Mouse (Mus musculus): Measurements from ENCODE around the gene C2cd2l. TPM values are rescaled to one million over a fixed set of nuclear protein-coding genes. Genes with fewer than 3 reads are reported as not detected.
A peak's percentile ranks its signal among the peaks of the same experiment; 100 is the strongest.
"Not testable (repeated sequence)": the region's sequence is repeated elsewhere in the genome, so short reads cannot be mapped to it uniquely, and the experiment has no call there.

The C2cd2l gene
- polyA plus RNA-seq, 2 experiments: 7.5 to 19.6 TPM

GRCm38 (mm10) chr9:44305466-44306079, 14.5 kb downstream of the C2cd2l start, which contains the start of gene Hinfp:
Hinfp (minus strand) TSS chr9:44305671.
- DNase-seq (ENCODE audit: low spot score) (peak; percentile 99), ATAC-seq (ENCODE audit: low FRiP score, low read depth) (peak; percentile 98)
- WGBS: under 1% methylated on average over 54 of the region's 54 CpGs
- peaks cover 5% of the 10 kb centered on the region for H3K4me1 ChIP-seq (ENCODE audit: control insufficient read depth, insufficient read depth, low read length)
- H3K9me3 ChIP-seq (ENCODE audit: control insufficient read depth, low read length): no peaks in the 10 kb centered on the region
- peak within 1 kb of the TSS; percentile 33 for H3K27ac ChIP-seq (replicated peaks; ENCODE audit: low read depth, low read length)
- peak within 1 kb of the TSS; percentile 73 for H3K4me3 ChIP-seq (replicated peaks; ENCODE audit: low read length)
- H3K36me3 ChIP-seq (ENCODE audit: control insufficient read depth, insufficient read depth, low read length): peaks cover 29% of the 10 kb centered on the region
- 0 out of 2 replicates have a peak, but pooled peaks have one; percentile 56 for TF ChIP-seq POLR2A (IDR thresholded peaks at IDR 0.05; ENCODE audit: borderline replicate concordance, extremely low read depth, insufficient read depth, insufficient read length)
- H3K9ac ChIP-seq (ENCODE audit: low read depth, low read length, severe bottlenecking): peak within 1 kb of the TSS; percentile 70
- H3K4me2 ChIP-seq (replicated peaks; ENCODE audit: low read depth, low read length, severe bottlenecking): peak within 1 kb of the TSS; percentile 79
- H3K27me3 ChIP-seq (ENCODE audit: control insufficient read depth, insufficient read depth, low read length): no peaks in the 10 kb centered on the region

GRCm38 (mm10) chr9:44300001-44300400, 20.1 kb downstream of the C2cd2l start:
- H3K36me3 ChIP-seq (ENCODE audit: control insufficient read depth, insufficient read depth, low read length): peaks cover 78% of the 10 kb centered on the region
- not testable (repeated sequence) for ATAC-seq (ENCODE audit: low FRiP score, low read depth); H3K4me1 ChIP-seq (ENCODE audit: control insufficient read depth, insufficient read depth, low read length); H3K9ac ChIP-seq (ENCODE audit: low read depth, low read length, severe bottlenecking); H3K27me3 ChIP-seq (ENCODE audit: control insufficient read depth, insufficient read depth, low read length); DNase-seq (ENCODE audit: low spot score); H3K9me3 ChIP-seq (ENCODE audit: control insufficient read depth, low read length); H3K4me3 ChIP-seq (replicated peaks; ENCODE audit: low read length); H3K4me2 ChIP-seq (replicated peaks; ENCODE audit: low read depth, low read length, severe bottlenecking); H3K27ac ChIP-seq (replicated peaks; ENCODE audit: low read depth, low read length)
- WGBS: 94% methylated on average over 3 of the region's 3 CpGs

GRCm38 (mm10) chr9:44292490-44292889, 27.6 kb downstream of the C2cd2l start:
- Histone ChIP-seq H3K4me1 (ENCODE audit: control insufficient read depth, insufficient read depth, low read length) (peaks cover 7% of the 10 kb centered on the region), H3K9ac (ENCODE audit: low read depth, low read length, severe bottlenecking) (no peak overlapping the region), H3K27ac (replicated peaks; ENCODE audit: low read depth, low read length) (no peak overlapping the region), H3K27me3 (ENCODE audit: control insufficient read depth, insufficient read depth, low read length) (no peaks in the 10 kb centered on the region), H3K4me3 (replicated peaks; ENCODE audit: low read length) (no peak overlapping the region), H3K9me3 (ENCODE audit: control insufficient read depth, low read length) (no peaks in the 10 kb centered on the region), H3K36me3 (ENCODE audit: control insufficient read depth, insufficient read depth, low read length) (peaks cover 63% of the 10 kb centered on the region), H3K4me2 (replicated peaks; ENCODE audit: low read depth, low read length, severe bottlenecking) (no peak overlapping the region)
- 66% methylated on average over 3 of the region's 3 CpGs for WGBS
- TF ChIP-seq POLR2A (IDR thresholded peaks at IDR 0.05; ENCODE audit: borderline replicate concordance, extremely low read depth, insufficient read depth, insufficient read length): no peak
- DNase-seq (ENCODE audit: low spot score) (no peak), ATAC-seq (ENCODE audit: low FRiP score, low read depth) (no peak)

GRCm38 (mm10) chr9:44288959-44289291, 31.2 kb downstream of the C2cd2l start:
- no peak for DNase-seq (ENCODE audit: low spot score)
- peaks cover 29% of the 10 kb centered on the region for H3K36me3 ChIP-seq (ENCODE audit: control insufficient read depth, insufficient read depth, low read length)
- no peak overlapping the region for H3K9ac ChIP-seq (ENCODE audit: low read depth, low read length, severe bottlenecking)
- peak overlapping the region; percentile 84 for H3K4me2 ChIP-seq (replicated peaks; ENCODE audit: low read depth, low read length, severe bottlenecking)
- 5% methylated on average over 11 of the region's 11 CpGs for WGBS
- H3K27ac ChIP-seq (replicated peaks; ENCODE audit: low read depth, low read length): no peak overlapping the region
- peak overlapping the region; percentile 63; the same call in 1 of the 2 replicates for H3K4me3 ChIP-seq (replicated peaks; ENCODE audit: low read length)
- H3K27me3 ChIP-seq (ENCODE audit: control insufficient read depth, insufficient read depth, low read length): no peaks in the 10 kb centered on the region
- H3K4me1 ChIP-seq (ENCODE audit: control insufficient read depth, insufficient read depth, low read length): peaks cover 11% of the 10 kb centered on the region
- TF ChIP-seq POLR2A (IDR thresholded peaks at IDR 0.05; ENCODE audit: borderline replicate concordance, extremely low read depth, insufficient read depth, insufficient read length): no peak
- ATAC-seq (ENCODE audit: low FRiP score, low read depth): no peak
- no peaks in the 10 kb centered on the region for H3K9me3 ChIP-seq (ENCODE audit: control insufficient read depth, low read length)

- H3K9ac ChIP-seq (ENCODE audit: low read depth, low read length, severe bottlenecking): peak within 1 kb of the TSS; percentile 76
- ATAC-seq (ENCODE audit: low FRiP score, low read depth) (peak; percentile 36; the same call in 1 of the 2 replicates), DNase-seq (ENCODE audit: low spot score) (no peak)
- no peak within 1 kb of the TSS for H3K27ac ChIP-seq (replicated peaks; ENCODE audit: low read depth, low read length)
- H3K4me3 ChIP-seq (replicated peaks; ENCODE audit: low read length): peak within 1 kb of the TSS; percentile 63
- 3% methylated on average over 25 of the region's 38 CpGs for WGBS
- H3K36me3 ChIP-seq (ENCODE audit: control insufficient read depth, insufficient read depth, low read length): peaks cover 23% of the 10 kb centered on the region
- H3K4me1 ChIP-seq (ENCODE audit: control insufficient read depth, insufficient read depth, low read length): peaks cover 11% of the 10 kb centered on the region
- no peaks in the 10 kb centered on the region for H3K9me3 ChIP-seq (ENCODE audit: control insufficient read depth, low read length)
- H3K27me3 ChIP-seq (ENCODE audit: control insufficient read depth, insufficient read depth, low read length): no peaks in the 10 kb centered on the region
- peak within 1 kb of the TSS; percentile 84 for H3K4me2 ChIP-seq (replicated peaks; ENCODE audit: low read depth, low read length, severe bottlenecking)
- TF ChIP-seq POLR2A (IDR thresholded peaks at IDR 0.05; ENCODE audit: borderline replicate concordance, extremely low read depth, insufficient read depth, insufficient read length): no peak
Measured at GRCm38 (mm10) chr9:44288076-44288958, 31.8 kb downstream of the C2cd2l start, which contains the start of gene Abcg4. Abcg4 (minus strand) TSS chr9:44288615.
